Mouse (Mus musculus): ENCODE measurements at regions not wholly inside any gene's neighbourhood (a gene's known extent, or its start where the extent isn't known, plus 50 kb on each side); places are given as distances from the start of the nearest gene placed in this dataset.

DNA sequence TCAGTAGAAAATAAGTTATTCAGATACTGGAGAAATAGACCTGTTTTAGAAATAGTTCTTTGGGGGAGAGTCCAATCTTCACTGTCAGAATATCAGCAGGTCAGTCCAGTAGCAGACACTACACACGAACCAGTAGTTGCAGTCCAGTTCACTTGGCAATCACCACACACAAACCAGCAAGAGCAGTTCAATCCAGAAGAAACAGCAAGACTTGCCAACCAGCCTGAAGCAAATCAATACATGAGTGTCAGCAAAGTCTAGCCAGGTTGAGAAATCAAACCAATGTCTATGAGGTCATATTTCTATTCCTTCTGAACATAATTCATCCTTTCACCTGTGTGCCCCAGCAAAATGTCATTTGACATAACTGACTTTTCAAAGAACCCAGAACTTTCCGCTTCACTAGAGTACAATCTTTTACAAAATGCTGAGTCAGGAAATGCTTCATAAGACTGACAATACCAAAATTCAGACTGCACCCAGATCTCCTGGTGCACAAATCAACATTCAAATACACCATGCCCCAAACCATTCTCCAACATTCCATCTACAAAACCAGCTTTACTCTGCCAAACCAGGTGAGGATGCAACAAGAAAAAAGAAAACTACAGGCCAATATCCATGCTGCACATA lies 76.6 kb upstream of the Fhl2 start:
- TF ChIP-seq POLR2A (IDR thresholded peaks at IDR 0.05; ENCODE audit: borderline replicate concordance, control insufficient read depth, low read depth, low read length) (no peak), CTCF (IDR thresholded peaks at IDR 0.05; ENCODE audit: control insufficient read depth, insufficient read depth, low read length) (no peak)
